In the genomic region with DNA sequence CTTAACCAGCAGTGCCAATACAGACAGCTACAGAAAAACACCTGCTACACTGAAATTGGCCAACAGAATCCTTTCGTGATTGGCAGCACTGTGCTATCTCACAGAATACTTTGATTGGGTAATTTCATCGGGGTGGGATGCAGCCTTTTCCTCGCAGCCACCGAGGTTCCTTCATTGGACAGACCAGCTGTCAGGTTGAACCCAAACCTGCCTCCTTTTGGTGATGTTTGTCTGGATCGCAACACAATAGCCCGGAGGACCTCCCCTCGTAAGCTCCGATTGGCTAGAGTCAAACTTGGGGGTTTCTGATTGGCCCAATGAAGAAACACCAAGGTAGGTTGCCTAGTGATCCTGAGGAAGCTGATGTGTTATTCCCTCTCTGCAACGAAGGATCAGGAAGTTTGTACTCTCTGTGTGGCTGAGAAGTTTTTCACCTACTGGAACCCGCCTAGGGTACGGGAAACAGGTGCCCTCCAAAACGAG, we compare ENCODE assay signal across 8 mouse cellular contexts. TPM values are rescaled to one million over a fixed set of nuclear protein-coding genes. Genes with fewer than 3 reads are reported as not detected.
DNase-seq lines count a peak whose midpoint lies in the region; ATAC-seq lines count a peak whose summit lies in the region.

A gene (plus strand): TSS at position 331 of the 483 bp plus-strand sequence.

- no peaks in the 10 kb centered on the region for H3K9me3 ChIP-seq in hindbrain, embryonic 12.5 days (replicated peaks)

- peaks cover 7% of the 10 kb centered on the region; the same call in 1 of the 2 replicates for H3K4me1 ChIP-seq in hindbrain, embryonic 12.5 days

- peak within 1 kb of the TSS; percentile 66 for H3K4me3 ChIP-seq in hindbrain, embryonic 12.5 days

- WGBS in hindbrain, embryonic 12.5 days = under 1% methylated on average over 12 of the region's 12 CpGs

- H3K9ac ChIP-seq in hindbrain, embryonic 12.5 days = peak within 1 kb of the TSS; percentile 73

- peak; percentile 96 for DNase-seq in NIH3T3 (ENCODE audit: low read depth)
- peak; percentile 94 to 95 for DNase-seq in cerebellum, postnatal 10 days
- DNase-seq in frontal cortex, postnatal 10 days (ENCODE audit: low spot score in 2 of 2) = peak; percentile 94
- peak; percentile 93 to 98 for DNase-seq in layer of hippocampus, postnatal 14 days (ENCODE audit: low spot score in 2 of 2)
- peak; percentile 91 for DNase-seq in lung, postnatal 14 days
- peak; percentile 93 for DNase-seq in retina, adult 2 months (ENCODE audit: low read depth, low spot score)
- DNase-seq in thymus, postnatal 36 days = peak; percentile 89 to 93

- H3K27ac ChIP-seq in hindbrain, embryonic 12.5 days = peak within 1 kb of the TSS; percentile 46; the same call in 1 of the 2 replicates

- peaks cover 13% of the 10 kb centered on the region for H3K36me3 ChIP-seq in hindbrain, embryonic 12.5 days

- peak within 1 kb of the TSS; percentile 59 for H3K4me2 ChIP-seq in hindbrain, embryonic 12.5 days (replicated peaks)

- no peaks in the 10 kb centered on the region for H3K27me3 ChIP-seq in hindbrain, embryonic 12.5 days

- peak; percentile 100 for ATAC-seq in hindbrain, embryonic 12.5 days (ENCODE audit: low FRiP score)

RNA-seq across cellular contexts. Expression of the gene that starts here (rescaled TPM):
- 33.7 and 34.7 TPM in 2 replicates for polyA plus RNA-seq in hindbrain, embryonic 12.5 days (2016; fragmentation: Nextera tagmentation; extraction: Ambion mirVana)
- 10 to 100 TPM; 20.6 to 22.2 TPM for total RNA-seq in layer of hippocampus, postnatal 14 days (2021)

Comparison
In these comparisons a context has a peak if more than half of its experiments do, and no peak if none do; other contexts are left out.
1. Peak in every context shown above with its lines: DNase-seq, ATAC-seq, H3K4me3 ChIP-seq and H3K27ac ChIP-seq.